Mouse (Mus musculus) gastrocnemius, postnatal 14 days (tissue): ENCODE measurements around the gene Borcs8. TPM values are rescaled to one million over a fixed set of nuclear protein-coding genes. Genes with fewer than 3 reads are reported as not detected.

ENCODE experiments used
- DNase-seq: peaks from one replicate; pipeline ENCODE4 v3.0.0; 2021; ENCODE audit warnings: mixed read lengths
- intact Hi-C: fragments of 180-260 bp; cut with DNase I; formaldehyde crosslinking; loops from one replicate; pipeline ENCODE4 v1.15.1; 2025; ENCODE audit warnings: low total_unique reads
- long read RNA-seq, 2 experiments: library from polyadenylated mRNA; stranded (forward); transcript quantifications; one replicate each; pipeline ENCODE4 v2.0.0; 2021
- total RNA-seq, 2 experiments: library from RNA; stranded (reverse); gene quantifications; 2 replicates each; pipeline ENCODE4 v1.2.3; 2021

The Borcs8 gene
- 10 to 100 TPM; 14.4 to 18.4 TPM for total RNA-seq
- long read RNA-seq, experiment 1, partial matches to known transcripts, result 1 of 7 reads
- long read RNA-seq, experiment 1, other reads (novel, unspliced or antisense), result 1 of 7 reads
- long read RNA-seq, experiment 2, transcript Borcs8-201 (6 exons, 810 nt), result major isoform, 9 of 16 reads
- long read RNA-seq, experiment 2, partial matches to known transcripts, result 2 of 16 reads
- long read RNA-seq, experiment 2, other reads (novel, unspliced or antisense), result 0 of 16 reads

- intact Hi-C loops, result no loop called here
- peak; percentile 99 for DNase-seq
Measured at GRCm38 (mm10) chr8:70139026-70139857, at the start of gene Borcs8, which contains the start of the genes Rfxank and Mef2b. Gene Borcs8 (plus strand): TSS chr8:70139499. Gene Rfxank (minus strand): TSS chr8:70139154. Gene Mef2b (plus strand): TSS chr8:70139711.

GRCm38 (mm10) chr8:70092786-70093185 lies 46.5 kb upstream of the Borcs8 start:
- intact Hi-C loops, result no loop called here
- DNase-seq, result no peak

GRCm38 (mm10) chr8:70099276-70099675 lies 40.0 kb upstream of the Borcs8 start:
- intact Hi-C loops, result loop anchor here (5.0 kb wide), 1 partner anchor 63 kb away; no protein-coding TSS in a partner anchor

GRCm38 (mm10) chr8:70100241-70100640 lies 39.1 kb upstream of the Borcs8 start:
- intact Hi-C loops, result no loop called here
- no peak for DNase-seq

More at GRCm38 (mm10) chr8:70099276-70099675, 40.0 kb upstream of the Borcs8 start:
- DNase-seq, result no peak

- intact Hi-C loops, result no loop called here
- peak; percentile 24 for DNase-seq
Measured at GRCm38 (mm10) chr8:70104506-70104905, 34.8 kb upstream of the Borcs8 start.

GRCm38 (mm10) chr8:70104922-70105321 lies 34.4 kb upstream of the Borcs8 start:
- no peak for DNase-seq
- intact Hi-C loops, result loop anchor here (5.0 kb wide), 1 partner anchor 62 kb away; no protein-coding TSS in a partner anchor

GRCm38 (mm10) chr8:70110451-70110850 lies 28.8 kb upstream of the Borcs8 start:
- intact Hi-C loops, result loop anchor here (5.0 kb wide), 1 partner anchor 37 kb away; no protein-coding TSS in a partner anchor
- no peak for DNase-seq

GRCm38 (mm10) chr8:70111192-70111795 lies 28.0 kb upstream of the Borcs8 start:
- no peak for DNase-seq
- intact Hi-C loops, result loop anchor here (5.0 kb wide), 1 partner anchor 36 kb away; no protein-coding TSS in a partner anchor

GRCm38 (mm10) chr8:70112401-70113016 lies 26.8 kb upstream of the Borcs8 start:
- intact Hi-C loops, result loop anchor here (5.0 kb wide), 1 partner anchor 35 kb away; no protein-coding TSS in a partner anchor
- DNase-seq, result no peak

- DNase-seq, result no peak
- intact Hi-C loops, result loop anchor here (5.0 kb wide), 1 partner anchor 33 kb away; no protein-coding TSS in a partner anchor
Measured at GRCm38 (mm10) chr8:70114488-70114887, 24.8 kb upstream of the Borcs8 start.

- intact Hi-C loops, result loop anchor here (5.0 kb wide), 1 partner anchor 32 kb away; no protein-coding TSS in a partner anchor
Measured at GRCm38 (mm10) chr8:70114892-70115291, 24.4 kb upstream of the Borcs8 start.

GRCm38 (mm10) chr8:70117611-70118010 lies 21.7 kb upstream of the Borcs8 start:
- intact Hi-C loops, result no loop called here
- no peak for DNase-seq

More at GRCm38 (mm10) chr8:70114892-70115291, 24.4 kb upstream of the Borcs8 start:
- DNase-seq, result no peak

GRCm38 (mm10) chr8:70118726-70119700 lies 20.3 kb upstream of the Borcs8 start:
- intact Hi-C loops, result no loop called here

GRCm38 (mm10) chr8:70120667-70121066 lies 18.6 kb upstream of the Borcs8 start, which contains the start of gene Ncan:
Gene Ncan (minus strand): TSS chr8:70120873.
- peak; percentile 43 for DNase-seq
- intact Hi-C loops, result no loop called here

More at GRCm38 (mm10) chr8:70118726-70119700, 20.3 kb upstream of the Borcs8 start:
- no peak for DNase-seq

GRCm38 (mm10) chr8:70122863-70123262 lies 16.4 kb upstream of the Borcs8 start:
- DNase-seq, result no peak
- intact Hi-C loops, result no loop called here

GRCm38 (mm10) chr8:70124992-70125391 lies 14.3 kb upstream of the Borcs8 start:
- DNase-seq, result no peak
- intact Hi-C loops, result no loop called here

GRCm38 (mm10) chr8:70128435-70128834 lies 10.9 kb upstream of the Borcs8 start:
- peak; percentile 54 for DNase-seq
- intact Hi-C loops, result no loop called here
